Mouse (Mus musculus) bone marrow macrophage, adult 2 months (primary cell): ENCODE results near the gene Ascc2. TPM values are rescaled to one million over a fixed set of nuclear protein-coding genes. Genes with fewer than 3 reads are reported as not detected.

ENCODE experiments used
- H3K27ac ChIP-seq: 2 replicates; pipeline ENCODE4 v1.5.1; 2012; ENCODE audit warnings: low read depth, low read length; ENCODE audit not compliant: insufficient read depth
- H3K4me1 ChIP-seq: 2 replicates; pipeline ENCODE4 v1.6.1; 2012; ENCODE audit warnings: low read length; ENCODE audit not compliant: control insufficient read depth, insufficient read depth
- H3K4me3 ChIP-seq: 2 replicates; pipeline ENCODE4 v1.5.1; 2012; ENCODE audit warnings: mild to moderate bottlenecking, low read length, moderate library complexity; ENCODE audit not compliant: insufficient read depth
- CTCF ChIP-seq: IDR thresholded peaks from 2 replicates; pipeline ENCODE4 v1.5.1; 2012; ENCODE audit warnings: low read depth, mild to moderate bottlenecking, low read length, moderate library complexity
- POLR2A ChIP-seq: IDR thresholded peaks from 2 replicates; pipeline ENCODE4 v1.6.1; 2012; ENCODE audit warnings: mild to moderate bottlenecking, low read depth, low read length, borderline replicate concordance
- polyA plus RNA-seq: library from polyadenylated mRNA; stranded (reverse); fragments of >200 nt; gene quantifications from 2 replicates; pipeline ENCODE4 v1.2.4, GENCODE M21; 2012; ENCODE audit not compliant: missing spikeins, insufficient read depth, insufficient read length

Ascc2 gene
- polyA plus RNA-seq, 1 experiment, result 34.2 TPM

GRCm38 (mm10) chr11:4680126-4680525, 42.6 kb downstream of the Ascc2 start:
- H3K4me3 ChIP-seq, result no peak overlapping the region
- no peak overlapping the region for H3K27ac ChIP-seq
- TF ChIP-seq POLR2A, result no peak
- TF ChIP-seq CTCF, result no peak
- peaks cover 20% of the 10 kb centered on the region for H3K4me1 ChIP-seq

- no peak overlapping the region for H3K4me3 ChIP-seq
- H3K4me1 ChIP-seq, result 0 out of 2 replicates have a peak, but pooled peaks cover 4% of the 10 kb centered on the region
- no peak overlapping the region for H3K27ac ChIP-seq
- TF ChIP-seq CTCF (no peak), POLR2A (no peak)
Measured at GRCm38 (mm10) chr11:4683516-4683915, 46.0 kb downstream of the Ascc2 start.

- TF ChIP-seq POLR2A (no peak), CTCF (no peak)
- Histone ChIP-seq H3K4me1 (0 out of 2 replicates have a peak, but pooled peaks cover 4% of the 10 kb centered on the region), H3K27ac (no peak overlapping the region), H3K4me3 (no peak overlapping the region)
Measured at GRCm38 (mm10) chr11:4684186-4684585, 46.6 kb downstream of the Ascc2 start.

GRCm38 (mm10) chr11:4685071-4685470, 47.5 kb downstream of the Ascc2 start:
- Histone ChIP-seq H3K4me1 (0 out of 2 replicates have a peak, but pooled peaks cover 4% of the 10 kb centered on the region), H3K4me3 (no peak overlapping the region), H3K27ac (no peak overlapping the region)
- TF ChIP-seq CTCF (no peak), POLR2A (no peak)

GRCm38 (mm10) chr11:4685510-4685909, 48.0 kb downstream of the Ascc2 start:
- Histone ChIP-seq H3K4me1 (0 out of 2 replicates have a peak, but pooled peaks cover 4% of the 10 kb centered on the region), H3K27ac (no peak overlapping the region), H3K4me3 (no peak overlapping the region)
- TF ChIP-seq POLR2A (no peak), CTCF (no peak)

- 0 out of 2 replicates have a peak, but pooled peaks cover 4% of the 10 kb centered on the region for H3K4me1 ChIP-seq
Measured at GRCm38 (mm10) chr11:4687027-4687426, 49.5 kb downstream of the Ascc2 start.

GRCm38 (mm10) chr11:4687874-4688273, 50.3 kb downstream of the Ascc2 start:
- H3K4me1 ChIP-seq, result 0 out of 2 replicates have a peak, but pooled peaks cover 4% of the 10 kb centered on the region
- H3K27ac ChIP-seq, result no peak overlapping the region
- no peak for TF ChIP-seq POLR2A
- no peak for TF ChIP-seq CTCF
- H3K4me3 ChIP-seq, result no peak overlapping the region

More at GRCm38 (mm10) chr11:4687027-4687426, 49.5 kb downstream of the Ascc2 start:
- TF ChIP-seq POLR2A (no peak), CTCF (no peak)
- no peak overlapping the region for H3K27ac ChIP-seq
- H3K4me3 ChIP-seq, result no peak overlapping the region

GRCm38 (mm10) chr11:4688632-4689380, 51.3 kb downstream of the Ascc2 start:
- Histone ChIP-seq H3K27ac (no peak overlapping the region), H3K4me3 (no peak overlapping the region), H3K4me1 (no peaks in the 10 kb centered on the region)
- TF ChIP-seq CTCF (no peak), POLR2A (no peak)

GRCm38 (mm10) chr11:4690353-4690752, 52.8 kb downstream of the Ascc2 start:
- Histone ChIP-seq H3K4me1 (no peaks in the 10 kb centered on the region), H3K4me3 (no peak overlapping the region), H3K27ac (no peak overlapping the region)
- TF ChIP-seq CTCF (no peak), POLR2A (no peak)

GRCm38 (mm10) chr11:4691213-4691612, 53.7 kb downstream of the Ascc2 start:
- H3K4me3 ChIP-seq, result no peak overlapping the region
- TF ChIP-seq CTCF, result no peak
- no peak overlapping the region for H3K27ac ChIP-seq
- no peaks in the 10 kb centered on the region for H3K4me1 ChIP-seq
